Mouse (Mus musculus): ENCODE data around the gene Gm49318. TPM values are rescaled to one million over a fixed set of nuclear protein-coding genes. Genes with fewer than 3 reads are reported as not detected.

Gene Gm49318
- total RNA-seq, 2 experiments from 2014 or later = 2.1 to 2.3 TPM

GRCm38 (mm10) chr9:21989230-21990110, 81.6 kb downstream of the Gm49318 start, which contains the start of gene Rgl3:
Rgl3 (minus strand) TSS chr9:21989446.
- intact Hi-C loops (cut with DNase I) = no loop called here
- peak within 1 kb of the TSS; percentile 50 for H3K4me3 ChIP-seq
- DNase-seq (ENCODE audit: extremely low spot score in 1 of 2, low spot score in 2 of 2) = no peak
- no peak; the same call in 1 of the 2 replicates for TF ChIP-seq CTCF (IDR thresholded peaks at IDR 0.05)
- H3K27ac ChIP-seq = no peak within 1 kb of the TSS

DNA sequence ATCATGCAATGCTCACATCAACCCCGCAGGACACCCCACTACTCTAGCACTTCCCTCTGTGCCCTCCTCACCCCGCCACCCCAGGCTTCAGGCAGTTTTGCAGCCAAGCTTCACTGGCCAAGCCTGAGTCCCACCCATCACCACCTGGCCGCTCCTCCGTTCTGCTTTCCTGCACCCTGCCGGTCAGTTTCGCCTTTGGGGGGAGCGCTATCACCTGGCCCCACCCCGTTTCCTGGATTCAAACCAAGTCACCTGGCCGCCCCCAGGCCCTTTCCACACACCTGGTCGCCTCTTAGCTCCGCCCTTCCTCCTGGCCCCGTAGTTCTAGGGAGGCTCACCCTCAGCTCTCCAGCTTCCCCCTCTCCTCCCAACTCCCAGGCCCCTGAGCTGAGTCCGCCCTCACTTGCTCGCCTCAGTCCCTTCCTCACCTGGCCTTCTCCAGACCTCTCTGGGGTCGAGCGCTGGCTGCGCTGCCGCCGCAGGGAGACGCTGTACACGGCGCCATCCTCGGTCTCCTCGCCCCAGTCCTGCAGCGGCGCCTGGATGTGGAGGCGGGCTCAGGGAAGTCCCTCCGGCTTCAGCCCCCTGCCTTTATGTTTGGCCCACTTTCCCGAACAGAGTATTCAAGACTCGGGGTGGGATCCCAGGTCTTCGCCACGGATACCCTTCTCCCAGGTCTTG, 82.5 kb downstream of the Gm49318 start:
- Histone ChIP-seq H3K27ac (no peak overlapping the region), H3K4me3 (peak overlapping the region; percentile 50)
- no peak; the same call in none of the 2 replicates for TF ChIP-seq CTCF (IDR thresholded peaks at IDR 0.05)
- DNase-seq (ENCODE audit: extremely low spot score in 1 of 2, low spot score in 2 of 2) = no peak
- intact Hi-C loops (cut with DNase I) = no loop called here

DNA sequence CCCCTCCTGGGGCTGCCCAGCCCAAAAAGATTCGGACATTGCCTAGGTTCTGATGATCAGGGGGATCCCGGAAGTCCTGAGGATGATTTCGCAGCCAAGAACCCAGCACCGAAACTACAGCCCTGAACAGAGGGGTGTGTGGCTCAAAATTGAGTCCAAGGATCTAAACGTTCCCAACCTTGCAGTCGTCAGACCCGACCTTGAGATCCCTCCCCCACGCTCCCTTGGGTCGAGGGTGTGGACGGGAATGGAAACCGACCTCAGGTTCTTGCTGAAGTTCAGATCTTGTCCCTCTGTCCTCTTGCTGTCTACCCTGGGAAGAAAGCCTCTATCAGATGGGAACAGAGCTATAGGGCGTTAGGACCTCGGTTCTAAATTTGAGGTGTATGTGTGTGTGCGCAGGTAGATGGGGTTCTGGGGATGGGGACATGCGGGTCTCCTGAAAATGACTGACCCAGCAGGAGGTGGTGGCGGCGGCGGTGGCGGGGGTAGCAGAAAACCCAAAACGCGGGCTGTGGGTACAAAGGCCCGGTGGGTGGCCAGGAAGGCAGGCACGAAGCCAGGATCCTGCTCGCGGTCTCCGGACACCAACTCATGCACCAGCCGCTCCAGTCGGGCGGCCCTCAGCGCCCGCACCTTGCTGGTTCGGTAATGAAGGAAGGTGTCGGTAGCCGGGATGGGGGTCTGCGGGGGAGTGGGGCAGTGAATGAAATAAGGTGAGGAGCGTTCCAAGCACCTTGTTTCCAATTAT, 83.3 kb downstream of the Gm49318 start:
- no peak overlapping the region for H3K27ac ChIP-seq
- intact Hi-C loops (cut with DNase I) = no loop called here
- DNase-seq (ENCODE audit: extremely low spot score in 1 of 2, low spot score in 2 of 2) = no peak
- no peak overlapping the region; the same call in 1 of the 2 replicates for H3K4me3 ChIP-seq
- no peak for TF ChIP-seq CTCF (IDR thresholded peaks at IDR 0.05)

Small RNA genes within 50 kb of the gene (microRNA-seq; reads per million reads assigned to microRNA genes)
- gene Mir7084 = 0.72 to 0.97 reads per million in 2 experiments

Other genes starting within 250 kb of the Gm49318 start
- not detected for gene Angptl8, start 235.7 kb downstream of the Gm49318 start, total RNA-seq (2021)
- 10 to 100 TPM; 15.8 to 18.1 TPM for gene Dock6, start 218.6 kb downstream of the Gm49318 start, total RNA-seq (2021)
- 10 to 100 TPM; 10.9 to 15.7 TPM for gene Rab3d, start 153.1 kb downstream of the Gm49318 start, total RNA-seq (2021)
- gene Ccdc159, start 143.8 kb downstream of the Gm49318 start, total RNA-seq (2021) = 10 to 100 TPM; 18.2 to 18.9 TPM
- 10 to 100 TPM; 31.4 to 35.5 TPM for gene Tmem205, start 143.7 kb downstream of the Gm49318 start, total RNA-seq (2021)
- gene Plppr2, start 134.2 kb downstream of the Gm49318 start, total RNA-seq (2021) = 100 to 1,000 TPM; 181 to 183 TPM
- 10 to 100 TPM; 12.7 to 14.0 TPM for gene Swsap1, start 115.5 kb downstream of the Gm49318 start, total RNA-seq (2021)
- 10 to 100 TPM; 10.2 to 12.1 TPM for gene Epor, start 107.8 kb downstream of the Gm49318 start, total RNA-seq (2021)
- 1 to 10 TPM; 2.1 to 3.1 TPM for gene Rgl3, start 81.8 kb downstream of the Gm49318 start, total RNA-seq (2021)
- 10 to 100 TPM in 1 of 2 experiments, 1 to 10 TPM in 1; 9.3 to 10.7 TPM for gene Ccdc151, start 68.6 kb downstream of the Gm49318 start, total RNA-seq (2021)
- 100 to 1,000 TPM in 1 of 2 experiments, 10 to 100 TPM in 1; 85.9 to 104 TPM for gene Prkcsh, start 68.5 kb downstream of the Gm49318 start, total RNA-seq (2021)
- 100 to 1,000 TPM; 148 to 153 TPM for gene Elavl3, start 19.2 kb downstream of the Gm49318 start, total RNA-seq (2021)
- 10 to 100 TPM; 20.0 to 24.8 TPM for gene Zfp653, start 117 bp upstream of the Gm49318 start, total RNA-seq (2021)
- gene Ecsit, start 14.2 kb upstream of the Gm49318 start, total RNA-seq (2021) = 10 to 100 TPM; 43.0 to 46.8 TPM
- gene Cnn1, start 28.0 kb upstream of the Gm49318 start, total RNA-seq (2021) = 1 to 10 TPM in 1 of 2 experiments, under 1 TPM in 1; 0.41 to 1.3 TPM
- 10 to 100 TPM; 63.4 to 65.3 TPM for gene Elof1, start 45.9 kb upstream of the Gm49318 start, total RNA-seq (2021)
- under 1 TPM in 1 of 2 experiments, not detected in 1; 0.51 TPM for gene Acp5, start 64.5 kb upstream of the Gm49318 start, total RNA-seq (2021)
- gene Pigyl, start 85.6 kb upstream of the Gm49318 start, total RNA-seq (2021) = 10 to 100 TPM; 40.1 to 43.4 TPM
- gene Zfp872, start 116.8 kb upstream of the Gm49318 start, total RNA-seq (2021) = not detected
- gene Zfp809, start 154.5 kb upstream of the Gm49318 start, total RNA-seq (2021) = 10 to 100 TPM; 21.4 to 21.8 TPM
- gene Zfp599, start 188.6 kb upstream of the Gm49318 start, total RNA-seq (2021) = 1 to 10 TPM; 3.7 to 4.5 TPM
- gene Zfp810, start 236.4 kb upstream of the Gm49318 start, total RNA-seq (2021) = 10 to 100 TPM; 12.6 to 16.4 TPM